Mouse (Mus musculus) lung, embryonic 15.5 days (tissue): ENCODE measurements at regions not wholly inside any gene's neighbourhood (a gene's known extent, or its start where the extent isn't known, plus 50 kb on each side); places are given as distances from the start of the nearest gene placed in this dataset.

Source experiments
- ATAC-seq: fragments of 200-750 bp; cut with Nextera tagmentation; 2 replicates; pipeline ENCODE4 v1.8.0; 2017; ENCODE audit warnings: moderate number of reproducible peaks, borderline replicate concordance; ENCODE audit not compliant: low FRiP score, low TSS enrichment; ENCODE audit errors: extremely low read depth
- H3K27ac ChIP-seq: fragments of 300-500 bp; sonication (generic); 2 replicates; pipeline ENCODE4 v1.5.1; 2015; ENCODE audit warnings: moderate library complexity, mild to moderate bottlenecking, inconsistent platforms
- H3K27me3 ChIP-seq: fragments of 300-500 bp; sonication (generic); 2 replicates; pipeline ENCODE4 v1.6.1; 2015; ENCODE audit warnings: inconsistent platforms
- H3K36me3 ChIP-seq: fragments of 300-500 bp; sonication (generic); 2 replicates; pipeline ENCODE4 v1.6.1; 2015; ENCODE audit warnings: inconsistent platforms
- H3K4me1 ChIP-seq: fragments of 300-500 bp; sonication (generic); 2 replicates; pipeline ENCODE4 v1.6.1; 2015; ENCODE audit warnings: inconsistent platforms
- H3K4me2 ChIP-seq: fragments of 300-500 bp; sonication (generic); 2 replicates; pipeline ENCODE4 v1.6.1; 2015; ENCODE audit warnings: inconsistent platforms, mild to moderate bottlenecking, moderate library complexity
- H3K4me3 ChIP-seq: fragments of 300-500 bp; sonication (generic); 2 replicates; pipeline ENCODE4 v1.5.1; 2015; ENCODE audit warnings: mild to moderate bottlenecking, inconsistent platforms
- H3K9ac ChIP-seq: fragments of 300-500 bp; sonication (generic); 2 replicates; pipeline ENCODE4 v1.6.1; 2015; ENCODE audit warnings: inconsistent platforms
- H3K9me3 ChIP-seq: fragments of 300-500 bp; sonication (generic); 2 replicates; pipeline ENCODE4 v1.6.1; 2016; ENCODE audit warnings: inconsistent platforms
- WGBS: fragments of 180-500 bp; shearing (Covaris S2); methylation state at CpG from one replicate; pipeline ENCODE4 v1.1.7; 2015; 5-methylcytosine and 5-hydroxymethylcytosine counted together

- 42% methylated on average over 2 of the region's 2 CpGs for WGBS
These were observed 914.5 kb downstream of the Adgrl2 start for GRCm38 (mm10) chr3:148075841-148076240.

GRCm38 (mm10) chr3:148066701-148067100 lies 923.7 kb downstream of the Adgrl2 start:
- Histone ChIP-seq H3K27ac (no peak overlapping the region), H3K9me3 (no peaks in the 10 kb centered on the region), H3K36me3 (no peaks in the 10 kb centered on the region), H3K4me3 (no peak overlapping the region), H3K4me1 (no peaks in the 10 kb centered on the region), H3K4me2 (no peak overlapping the region), H3K9ac (no peak overlapping the region), H3K27me3 (no peaks in the 10 kb centered on the region)
- no peak for ATAC-seq
- WGBS: 94% methylated on average over 6 of the region's 6 CpGs

More at GRCm38 (mm10) chr3:148075841-148076240, 914.5 kb downstream of the Adgrl2 start:
- Histone ChIP-seq H3K27me3 (no peaks in the 10 kb centered on the region), H3K27ac (no peak overlapping the region), H3K4me3 (no peak overlapping the region), H3K4me2 (no peak overlapping the region), H3K36me3 (no peaks in the 10 kb centered on the region), H3K9me3 (no peaks in the 10 kb centered on the region), H3K4me1 (no peaks in the 10 kb centered on the region), H3K9ac (no peak overlapping the region)
- no peak for ATAC-seq

- Histone ChIP-seq H3K27me3 (no peaks in the 10 kb centered on the region), H3K4me2 (no peak overlapping the region), H3K9me3 (no peaks in the 10 kb centered on the region), H3K4me1 (no peaks in the 10 kb centered on the region), H3K9ac (no peak overlapping the region), H3K36me3 (no peaks in the 10 kb centered on the region), H3K27ac (no peak overlapping the region), H3K4me3 (no peak overlapping the region)
- no peak for ATAC-seq
- 46% methylated on average over 4 of the region's 4 CpGs for WGBS
These were observed 934.3 kb downstream of the Adgrl2 start for GRCm38 (mm10) chr3:148056074-148056473.

GRCm38 (mm10) chr3:148052516-148052915 lies 937.8 kb downstream of the Adgrl2 start:
- no peaks in the 10 kb centered on the region for H3K9me3 ChIP-seq
- H3K27ac ChIP-seq: no peak overlapping the region
- H3K4me1 ChIP-seq: no peaks in the 10 kb centered on the region
- no peaks in the 10 kb centered on the region for H3K36me3 ChIP-seq
- WGBS: 44% methylated on average over 5 of the region's 5 CpGs
- H3K9ac ChIP-seq: no peak overlapping the region
- no peaks in the 10 kb centered on the region for H3K27me3 ChIP-seq
- ATAC-seq: no peak
- H3K4me2 ChIP-seq: no peak overlapping the region
- H3K4me3 ChIP-seq: no peak overlapping the region

GRCm38 (mm10) chr3:148048247-148048646 lies 942.1 kb downstream of the Adgrl2 start:
- no peak for ATAC-seq
- Histone ChIP-seq H3K4me1 (no peaks in the 10 kb centered on the region), H3K9me3 (no peaks in the 10 kb centered on the region), H3K27me3 (no peaks in the 10 kb centered on the region), H3K4me2 (no peak overlapping the region), H3K9ac (no peak overlapping the region), H3K4me3 (no peak overlapping the region), H3K36me3 (no peaks in the 10 kb centered on the region), H3K27ac (no peak overlapping the region)
- WGBS: 62% methylated on average over 2 of the region's 2 CpGs

- H3K27me3 ChIP-seq: no peaks in the 10 kb centered on the region
- no peak for ATAC-seq
- H3K4me1 ChIP-seq: no peaks in the 10 kb centered on the region
- no peak overlapping the region for H3K27ac ChIP-seq
- no peaks in the 10 kb centered on the region for H3K9me3 ChIP-seq
- H3K4me3 ChIP-seq: no peak overlapping the region
- H3K9ac ChIP-seq: no peak overlapping the region
- no peak overlapping the region for H3K4me2 ChIP-seq
- 62% methylated on average over 6 of the region's 6 CpGs for WGBS
- H3K36me3 ChIP-seq: no peaks in the 10 kb centered on the region
These were observed 957.8 kb downstream of the Adgrl2 start for GRCm38 (mm10) chr3:148032532-148032931.

GRCm38 (mm10) chr3:148005831-148006230 lies 984.5 kb downstream of the Adgrl2 start:
- Histone ChIP-seq H3K4me3 (no peak overlapping the region), H3K9ac (no peak overlapping the region), H3K27me3 (no peaks in the 10 kb centered on the region), H3K9me3 (no peaks in the 10 kb centered on the region), H3K4me2 (no peak overlapping the region), H3K27ac (no peak overlapping the region), H3K36me3 (no peaks in the 10 kb centered on the region), H3K4me1 (no peaks in the 10 kb centered on the region)
- no peak for ATAC-seq
- 38% methylated on average over 5 of the region's 5 CpGs for WGBS

GRCm38 (mm10) chr3:148004006-148004405 lies 986.3 kb downstream of the Adgrl2 start:
- H3K4me2 ChIP-seq: no peak overlapping the region
- H3K4me1 ChIP-seq: 0 out of 2 replicates have a peak, but pooled peaks cover 9% of the 10 kb centered on the region
- H3K9ac ChIP-seq: no peak overlapping the region
- H3K36me3 ChIP-seq: no peaks in the 10 kb centered on the region
- no peak for ATAC-seq
- no peaks in the 10 kb centered on the region for H3K9me3 ChIP-seq
- H3K27ac ChIP-seq: no peak overlapping the region
- no peak overlapping the region for H3K4me3 ChIP-seq
- no peaks in the 10 kb centered on the region for H3K27me3 ChIP-seq
- 63% methylated on average over 3 of the region's 3 CpGs for WGBS

- Histone ChIP-seq H3K9me3 (no peaks in the 10 kb centered on the region), H3K4me2 (peak overlapping the region; percentile 40), H3K27me3 (no peaks in the 10 kb centered on the region), H3K9ac (no peak overlapping the region), H3K4me1 (0 out of 2 replicates have a peak, but pooled peaks cover 10% of the 10 kb centered on the region), H3K36me3 (no peaks in the 10 kb centered on the region), H3K4me3 (no peak overlapping the region), H3K27ac (no peak overlapping the region)
- peak; percentile 52; the same call in 1 of the 2 replicates for ATAC-seq
- WGBS: 21% methylated on average over 15 of the region's 15 CpGs
These were observed 990.9 kb downstream of the Adgrl2 start for GRCm38 (mm10) chr3:147999330-147999953.

GRCm38 (mm10) chr3:147991738-147992137 lies 998.6 kb downstream of the Adgrl2 start:
- Histone ChIP-seq H3K4me2 (no peak overlapping the region), H3K36me3 (no peaks in the 10 kb centered on the region), H3K9me3 (no peaks in the 10 kb centered on the region), H3K27ac (no peak overlapping the region), H3K9ac (no peak overlapping the region), H3K4me3 (no peak overlapping the region), H3K27me3 (no peaks in the 10 kb centered on the region), H3K4me1 (peaks cover 5% of the 10 kb centered on the region; the same call in 1 of the 2 replicates)
- ATAC-seq: no peak
- WGBS: 56% methylated on average over 9 of the region's 9 CpGs

- 24% methylated on average over 10 of the region's 10 CpGs for WGBS
- H3K4me2 ChIP-seq: peak overlapping the region; percentile 46
- H3K9me3 ChIP-seq: no peaks in the 10 kb centered on the region
- ATAC-seq: no peak
- H3K27ac ChIP-seq: no peak overlapping the region
- H3K27me3 ChIP-seq: no peaks in the 10 kb centered on the region
- H3K4me3 ChIP-seq: peak overlapping the region; percentile 13; the same call in 1 of the 2 replicates
- no peak overlapping the region for H3K9ac ChIP-seq
- no peaks in the 10 kb centered on the region for H3K36me3 ChIP-seq
- H3K4me1 ChIP-seq: peaks cover 5% of the 10 kb centered on the region; the same call in 1 of the 2 replicates
These were observed 999.5 kb downstream of the Adgrl2 start for GRCm38 (mm10) chr3:147990831-147991230.

GRCm38 (mm10) chr3:147982831-147983230 lies 1007.5 kb downstream of the Adgrl2 start:
- Histone ChIP-seq H3K4me2 (no peak overlapping the region), H3K9me3 (no peaks in the 10 kb centered on the region), H3K4me1 (no peaks in the 10 kb centered on the region), H3K4me3 (no peak overlapping the region), H3K9ac (no peak overlapping the region), H3K27me3 (no peaks in the 10 kb centered on the region), H3K27ac (no peak overlapping the region), H3K36me3 (no peaks in the 10 kb centered on the region)
- WGBS: 75% methylated on average over 5 of the region's 5 CpGs
- ATAC-seq: no peak
